Mouse (Mus musculus): ENCODE measurements around the gene Luzp4. TPM values are rescaled to one million over a fixed set of nuclear protein-coding genes. Genes with fewer than 3 reads are reported as not detected.
"Not testable (repeated sequence)": the region's sequence is repeated elsewhere in the genome, so short reads cannot be mapped to it uniquely, and the experiment has no call there.

Luzp4 gene
- polyA plus RNA-seq (2015; fragmentation: Nextera tagmentation; extraction: Ambion mirVana) = not detected in 2 replicates

DNA sequence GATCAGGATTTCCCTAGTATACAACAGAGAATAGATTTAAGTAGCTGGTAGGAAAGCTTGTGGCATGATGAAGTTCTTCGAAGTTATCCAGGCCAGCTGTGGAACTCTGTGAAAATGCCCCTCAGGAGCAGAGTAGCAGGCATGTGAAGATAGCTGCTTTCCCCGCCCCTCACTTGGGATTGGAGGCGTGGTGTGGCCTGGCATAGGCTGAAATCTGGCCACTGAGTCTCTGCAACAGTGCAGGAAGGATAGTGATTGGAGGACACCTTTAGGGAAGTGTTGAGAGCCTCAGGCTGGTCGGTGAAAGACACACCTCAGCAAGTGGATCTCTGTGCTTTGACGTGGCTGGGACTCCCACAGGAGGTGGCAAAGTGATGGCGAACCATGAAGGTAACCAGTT is at the start of gene Luzp4:
TSS of gene Luzp4 (plus strand) at position 301 of the 400 bp plus-strand sequence.
- H3K27ac ChIP-seq (replicated peaks); H3K9ac ChIP-seq; H3K36me3 ChIP-seq; H3K4me1 ChIP-seq (replicated peaks); H3K4me2 ChIP-seq; H3K27me3 ChIP-seq; H3K9me3 ChIP-seq; H3K4me3 ChIP-seq; ATAC-seq (ENCODE audit: low read depth): not testable (repeated sequence)
- 88% methylated on average over 4 of the region's 6 CpGs for WGBS

DNA sequence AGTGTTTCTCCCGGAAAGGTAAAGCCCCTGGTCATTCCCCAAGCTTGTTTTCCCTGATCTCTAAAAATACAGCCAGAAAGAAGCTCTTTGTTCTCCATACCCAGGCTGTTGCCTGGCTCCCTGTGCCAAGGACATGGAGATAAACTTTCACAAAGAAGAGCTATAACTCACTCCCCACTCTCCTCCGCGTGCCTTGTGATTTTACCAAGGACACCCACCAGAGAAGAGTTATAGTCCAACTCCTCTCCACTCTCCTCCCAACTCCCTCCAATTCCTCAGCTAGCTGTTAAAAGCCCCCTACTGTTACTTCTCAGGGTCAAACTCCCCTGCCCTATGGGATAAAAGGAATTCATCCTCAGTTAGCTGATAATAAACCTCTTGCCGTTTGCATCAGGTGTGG is 15.6 kb upstream of the Luzp4 start:
- H3K9ac ChIP-seq; H3K27ac ChIP-seq (replicated peaks); H3K4me2 ChIP-seq; H3K36me3 ChIP-seq; H3K4me3 ChIP-seq; ATAC-seq (ENCODE audit: low read depth); H3K4me1 ChIP-seq (replicated peaks); H3K9me3 ChIP-seq; H3K27me3 ChIP-seq: not testable (repeated sequence)
- 90% methylated on average over 4 of the region's 4 CpGs for WGBS

Other genes with a start within 250 kb of the Luzp4 start
- gene Gm8334, start 242.5 kb upstream of the Luzp4 start, polyA plus RNA-seq (2015; fragmentation: Nextera tagmentation; extraction: Ambion mirVana) = not detected in 2 replicates
- gene Gm15127, start 194.0 kb upstream of the Luzp4 start, polyA plus RNA-seq (2015; fragmentation: Nextera tagmentation; extraction: Ambion mirVana) = not detected in 2 replicates
- not detected in 2 replicates for gene Ott, start 216.6 kb downstream of the Luzp4 start, polyA plus RNA-seq (2015; fragmentation: Nextera tagmentation; extraction: Ambion mirVana)